Mouse (Mus musculus) forebrain, embryonic 15.5 days (tissue): ENCODE measurements around the gene Tlx3. TPM values are rescaled to one million over a fixed set of nuclear protein-coding genes. Genes with fewer than 3 reads are reported as not detected.

Source experiments
- ATAC-seq: fragments of 200-750 bp; cut with Nextera tagmentation; replicated peaks from 2 replicates; pipeline ENCODE4 v1.8.0; 2017; ENCODE audit warnings: mild to moderate bottlenecking, moderate TSS enrichment, moderate library complexity
- H3K27ac ChIP-seq: fragments of 300-500 bp; sonication (generic); replicated peaks from 2 replicates; pipeline ENCODE4 v1.5.1; 2015; ENCODE audit warnings: mild to moderate bottlenecking, inconsistent platforms
- H3K27me3 ChIP-seq: fragments of 300-500 bp; sonication (generic); 2 replicates; pipeline ENCODE4 v1.6.1; 2015; ENCODE audit warnings: inconsistent platforms
- H3K36me3 ChIP-seq: fragments of 300-500 bp; sonication (generic); 2 replicates; pipeline ENCODE4 v1.6.1; 2015; ENCODE audit warnings: mild to moderate bottlenecking, inconsistent platforms
- H3K4me1 ChIP-seq: fragments of 300-500 bp; sonication (generic); 2 replicates; pipeline ENCODE4 v1.6.1; 2015; ENCODE audit warnings: inconsistent platforms
- H3K4me2 ChIP-seq: fragments of 300-500 bp; sonication (generic); replicated peaks from 2 replicates; pipeline ENCODE4 v1.6.1; 2015; ENCODE audit warnings: mild to moderate bottlenecking, inconsistent platforms
- H3K4me3 ChIP-seq: fragments of 300-500 bp; sonication (generic); 2 replicates; pipeline ENCODE4 v1.5.1; 2015; ENCODE audit warnings: mild to moderate bottlenecking, inconsistent platforms
- H3K9ac ChIP-seq: fragments of 300-500 bp; sonication (generic); replicated peaks from 2 replicates; pipeline ENCODE4 v1.6.1; 2015; ENCODE audit warnings: mild to moderate bottlenecking, inconsistent platforms
- H3K9me3 ChIP-seq: fragments of 300-500 bp; sonication (generic); 2 replicates; pipeline ENCODE4 v1.6.1; 2016; ENCODE audit warnings: inconsistent platforms
- WGBS: fragments of 180-500 bp; shearing (Covaris S2); methylation state at CpG from one replicate; pipeline ENCODE4 v1.1.7; 2015; ENCODE audit warnings: mixed read lengths; 5-methylcytosine and 5-hydroxymethylcytosine counted together
- polyA plus RNA-seq: library from polyadenylated mRNA; unstranded; fragments of >200 nt; fragmentation: Nextera tagmentation; extraction: Ambion mirVana; gene quantifications from 2 replicates; pipeline ENCODE4 v1.2.1, GENCODE M21; 2015

Gene Tlx3
- polyA plus RNA-seq, 1 experiment from 2014 or later, result 0.18 TPM

- H3K27ac ChIP-seq, result no peak overlapping the region
- no peak overlapping the region for H3K4me3 ChIP-seq
- 93% methylated on average over 3 of the region's 3 CpGs for WGBS
- no peak overlapping the region for H3K9ac ChIP-seq
- H3K9me3 ChIP-seq, result no peaks in the 10 kb centered on the region
- no peak overlapping the region for H3K4me2 ChIP-seq
- ATAC-seq, result no peak
- no peaks in the 10 kb centered on the region for H3K27me3 ChIP-seq
- H3K4me1 ChIP-seq, result peaks cover 17% of the 10 kb centered on the region
- peaks cover 57% of the 10 kb centered on the region for H3K36me3 ChIP-seq
These were observed 43.6 kb downstream of the Tlx3 start for GRCm38 (mm10) chr11:33159741-33160140.

GRCm38 (mm10) chr11:33157453-33158196 is 45.8 kb downstream of the Tlx3 start:
- no peak for ATAC-seq
- WGBS, result 79% methylated on average over 2 of the region's 2 CpGs

GRCm38 (mm10) chr11:33156436-33157015 is 46.9 kb downstream of the Tlx3 start:
- no peaks in the 10 kb centered on the region for H3K27me3 ChIP-seq
- no peak overlapping the region for H3K27ac ChIP-seq
- WGBS, result 90% methylated on average over 4 of the region's 4 CpGs
- no peaks in the 10 kb centered on the region for H3K9me3 ChIP-seq
- H3K36me3 ChIP-seq, result peaks cover 79% of the 10 kb centered on the region
- peaks cover 13% of the 10 kb centered on the region for H3K4me1 ChIP-seq
- H3K4me2 ChIP-seq, result no peak overlapping the region
- no peak overlapping the region for H3K4me3 ChIP-seq
- ATAC-seq, result no peak
- H3K9ac ChIP-seq, result no peak overlapping the region

More at GRCm38 (mm10) chr11:33157453-33158196, 45.8 kb downstream of the Tlx3 start:
- Histone ChIP-seq H3K27me3 (no peaks in the 10 kb centered on the region), H3K4me1 (peaks cover 17% of the 10 kb centered on the region), H3K27ac (no peak overlapping the region), H3K4me3 (no peak overlapping the region), H3K36me3 (peaks cover 72% of the 10 kb centered on the region), H3K4me2 (no peak overlapping the region), H3K9me3 (no peaks in the 10 kb centered on the region), H3K9ac (no peak overlapping the region)

DNA sequence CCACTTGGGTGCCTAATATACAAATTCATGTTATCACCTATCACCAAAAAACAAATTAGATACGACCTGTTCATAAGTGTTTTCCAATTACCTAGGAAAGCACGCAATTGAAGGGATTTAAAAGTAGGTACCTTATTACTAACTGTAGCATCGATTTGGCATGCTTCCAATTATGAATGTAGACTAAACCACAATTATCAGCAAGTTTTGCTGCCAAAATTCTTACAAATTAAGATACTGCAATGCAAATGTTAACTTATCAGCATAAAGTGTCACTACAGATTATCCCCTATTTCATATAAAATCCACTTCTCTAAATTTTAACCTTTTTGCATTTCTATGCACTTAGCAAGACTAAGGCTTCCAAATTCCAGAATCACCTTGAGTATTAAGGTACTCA is 48.9 kb downstream of the Tlx3 start:
- 81% methylated on average over 3 of the region's 3 CpGs for WGBS
- Histone ChIP-seq H3K36me3 (peaks cover 82% of the 10 kb centered on the region), H3K9ac (no peak overlapping the region), H3K27me3 (no peaks in the 10 kb centered on the region), H3K4me2 (no peak overlapping the region), H3K4me3 (no peak overlapping the region), H3K27ac (no peak overlapping the region), H3K4me1 (no peaks in the 10 kb centered on the region), H3K9me3 (no peaks in the 10 kb centered on the region)
- ATAC-seq, result no peak

- H3K4me1 ChIP-seq, result peaks cover 4% of the 10 kb centered on the region
- no peak overlapping the region for H3K4me3 ChIP-seq
- H3K9me3 ChIP-seq, result no peaks in the 10 kb centered on the region
- WGBS, result 87% methylated on average over 1 of the region's 1 CpGs
- no peak overlapping the region for H3K27ac ChIP-seq
- no peak overlapping the region for H3K4me2 ChIP-seq
- H3K27me3 ChIP-seq, result no peaks in the 10 kb centered on the region
- no peak for ATAC-seq
- peaks cover 72% of the 10 kb centered on the region for H3K36me3 ChIP-seq
- H3K9ac ChIP-seq, result no peak overlapping the region
These were observed 50.4 kb downstream of the Tlx3 start for GRCm38 (mm10) chr11:33152997-33153396.

DNA sequence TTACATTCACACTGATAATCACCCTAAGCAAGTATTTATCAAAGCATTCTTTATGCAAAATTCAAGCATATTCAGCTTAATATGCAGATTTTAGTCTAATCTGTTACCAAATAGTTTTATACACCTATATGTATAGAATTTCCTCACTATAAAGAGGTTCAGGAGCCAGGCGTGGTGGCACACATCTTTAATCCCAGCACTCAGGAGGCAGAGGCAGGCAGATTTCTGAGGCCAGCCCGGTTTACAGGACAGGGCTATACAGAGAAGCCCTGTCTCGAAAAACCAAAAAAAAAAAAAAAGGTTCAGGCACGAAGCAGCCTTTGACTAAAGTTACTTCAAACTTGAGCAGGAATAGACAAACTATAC is 51.6 kb downstream of the Tlx3 start:
- Histone ChIP-seq H3K27ac (no peak overlapping the region), H3K27me3 (no peaks in the 10 kb centered on the region), H3K4me3 (no peak overlapping the region), H3K4me1 (peaks cover 8% of the 10 kb centered on the region), H3K9ac (no peak overlapping the region), H3K4me2 (no peak overlapping the region), H3K9me3 (no peaks in the 10 kb centered on the region), H3K36me3 (peaks cover 62% of the 10 kb centered on the region)
- ATAC-seq, result no peak
- WGBS, result 78% methylated on average over 4 of the region's 4 CpGs

- 75% methylated on average over 3 of the region's 3 CpGs for WGBS
- Histone ChIP-seq H3K27me3 (no peaks in the 10 kb centered on the region), H3K9me3 (no peaks in the 10 kb centered on the region), H3K27ac (no peak overlapping the region), H3K36me3 (peaks cover 57% of the 10 kb centered on the region), H3K4me1 (peaks cover 13% of the 10 kb centered on the region), H3K4me3 (no peak overlapping the region), H3K4me2 (no peak overlapping the region), H3K9ac (no peak overlapping the region)
- no peak for ATAC-seq
These were observed 52.1 kb downstream of the Tlx3 start for GRCm38 (mm10) chr11:33151128-33151779.

Other genes with a start within 250 kb of the Tlx3 start
- 3.0 and 4.3 TPM in 2 replicates for gene Fgf18, start 56.2 kb downstream of the Tlx3 start, polyA plus RNA-seq
- 492 and 513 TPM in 2 replicates for gene Npm1, start 40.4 kb downstream of the Tlx3 start, polyA plus RNA-seq
- not detected in 2 replicates for gene Gm12117, start 73.1 kb upstream of the Tlx3 start, polyA plus RNA-seq